Mouse (Mus musculus): ENCODE results near the gene P2ry6. TPM values are rescaled to one million over a fixed set of nuclear protein-coding genes. Genes with fewer than 3 reads are reported as not detected.

The P2ry6 gene
- polyA plus RNA-seq, 1 experiment: not detected

DNA sequence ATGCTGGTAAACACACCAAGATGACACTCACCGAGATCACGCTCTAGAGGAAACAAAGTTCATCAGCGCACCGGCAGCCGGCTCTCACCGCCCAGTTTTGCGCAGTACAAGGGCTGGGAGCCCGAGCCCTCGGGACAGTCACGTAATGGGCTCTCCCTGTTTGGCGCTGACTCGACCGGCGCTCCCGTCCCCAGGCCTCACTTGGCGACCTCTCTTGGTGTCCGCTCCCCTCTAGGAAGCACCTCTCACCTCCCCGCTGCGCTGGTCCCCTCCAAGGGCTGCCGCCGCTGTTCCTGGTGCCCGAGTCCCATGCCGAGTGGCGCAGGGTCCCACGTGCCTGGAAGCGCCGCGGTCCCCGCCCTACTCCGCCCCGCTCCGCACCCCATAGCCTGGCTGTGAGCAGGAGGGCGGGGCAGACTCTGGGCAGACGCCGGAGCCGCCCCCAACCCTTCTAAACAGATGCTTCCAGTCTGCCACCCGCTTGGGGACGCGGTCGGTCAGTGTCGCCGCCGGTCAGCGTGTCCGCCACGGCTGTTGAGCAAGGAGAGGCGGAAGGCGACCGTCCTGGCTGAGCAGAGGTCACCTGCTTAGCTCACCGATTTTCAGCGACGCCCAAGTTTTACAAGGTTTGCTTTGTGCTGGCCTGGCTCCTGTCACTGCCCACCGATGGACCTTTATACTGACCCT, 37.4 kb upstream of the P2ry6 start:
- Histone ChIP-seq H3K27ac (ENCODE audit: insufficient read depth, low read length) (no peak overlapping the region), H3K9me3 (replicated peaks; ENCODE audit: control insufficient read depth, insufficient read depth, low read length, poor library complexity, severe bottlenecking) (no peaks in the 10 kb centered on the region), H3K36me3 (ENCODE audit: control insufficient read depth, insufficient read depth, low read length, poor library complexity, severe bottlenecking) (no peaks in the 10 kb centered on the region), H3K4me1 (ENCODE audit: control insufficient read depth, insufficient read depth, low read length) (no peaks in the 10 kb centered on the region), H3K4me3 (ENCODE audit: low read depth, low read length) (peak overlapping the region; percentile 71), H3K27me3 (ENCODE audit: control insufficient read depth, insufficient read depth, low read length, poor library complexity, severe bottlenecking) (no peaks in the 10 kb centered on the region; the same call in 1 of the 2 replicates), H3K9ac (ENCODE audit: low read depth, poor library complexity, severe bottlenecking) (peak overlapping the region; percentile 48; the same call in 1 of the 2 replicates)
- TF ChIP-seq EP300 (IDR thresholded peaks at IDR 0.05; ENCODE audit: insufficient read depth, low read depth, low read length): no peak
- TF ChIP-seq CTCF (IDR thresholded peaks at IDR 0.05; ENCODE audit: low read depth, low read length): no peak
- no peak for TF ChIP-seq POLR2A (IDR thresholded peaks at IDR 0.05; ENCODE audit: insufficient read depth, low read length)

DNA sequence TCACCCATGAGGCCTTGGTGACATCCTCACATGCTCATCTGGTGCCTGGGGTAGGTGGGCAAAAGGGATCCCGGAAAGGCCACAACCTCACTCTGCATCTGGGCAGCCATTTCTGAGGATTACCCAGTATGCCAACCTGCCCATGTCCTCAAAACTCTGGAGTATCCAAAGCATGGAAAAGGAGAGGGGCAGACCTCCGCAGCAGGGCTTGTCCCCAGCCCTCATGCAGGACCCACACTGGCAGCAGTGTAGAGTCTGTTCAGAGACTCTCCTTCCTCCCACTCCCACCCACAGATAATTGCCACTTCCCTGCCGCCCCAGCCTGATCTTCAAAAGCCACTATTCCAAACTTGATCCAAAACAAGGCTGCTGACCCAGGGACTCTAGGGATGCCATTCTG, 36.3 kb upstream of the P2ry6 start:
- H3K9ac ChIP-seq (ENCODE audit: low read depth, poor library complexity, severe bottlenecking): no peak overlapping the region
- no peak overlapping the region for H3K27ac ChIP-seq (ENCODE audit: insufficient read depth, low read length)
- H3K36me3 ChIP-seq (ENCODE audit: control insufficient read depth, insufficient read depth, low read length, poor library complexity, severe bottlenecking): no peaks in the 10 kb centered on the region
- TF ChIP-seq CTCF (IDR thresholded peaks at IDR 0.05; ENCODE audit: low read depth, low read length) (no peak), EP300 (IDR thresholded peaks at IDR 0.05; ENCODE audit: insufficient read depth, low read depth, low read length) (no peak)
- H3K4me3 ChIP-seq (ENCODE audit: low read depth, low read length): no peak overlapping the region
- no peaks in the 10 kb centered on the region; the same call in 1 of the 2 replicates for H3K27me3 ChIP-seq (ENCODE audit: control insufficient read depth, insufficient read depth, low read length, poor library complexity, severe bottlenecking)
- H3K9me3 ChIP-seq (replicated peaks; ENCODE audit: control insufficient read depth, insufficient read depth, low read length, poor library complexity, severe bottlenecking): no peaks in the 10 kb centered on the region
- no peaks in the 10 kb centered on the region for H3K4me1 ChIP-seq (ENCODE audit: control insufficient read depth, insufficient read depth, low read length)

DNA sequence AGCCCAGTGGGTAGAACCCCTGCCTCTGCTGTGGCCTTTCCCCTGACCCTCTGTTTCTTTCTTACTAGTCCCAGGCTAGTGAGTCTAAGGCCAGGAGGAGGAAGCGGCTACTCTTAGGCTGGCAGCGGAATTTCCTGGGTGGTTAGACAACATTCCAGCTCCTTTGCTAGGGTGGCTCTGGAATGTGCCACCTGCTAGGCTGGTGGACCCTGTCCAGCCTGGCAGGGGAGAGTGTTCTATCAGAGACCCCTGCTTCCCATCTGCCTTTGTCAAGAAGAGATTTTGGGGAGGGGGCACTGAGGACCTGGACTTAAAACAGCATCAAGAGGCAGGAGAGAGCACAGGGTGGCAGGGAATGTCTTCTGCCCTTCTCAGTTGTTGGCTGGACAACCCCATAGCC, 31.8 kb upstream of the P2ry6 start:
- TF ChIP-seq POLR2A (IDR thresholded peaks at IDR 0.05; ENCODE audit: insufficient read depth, low read length) (no peak), CTCF (IDR thresholded peaks at IDR 0.05; ENCODE audit: low read depth, low read length) (no peak), EP300 (IDR thresholded peaks at IDR 0.05; ENCODE audit: insufficient read depth, low read depth, low read length) (no peak)
- Histone ChIP-seq H3K36me3 (ENCODE audit: control insufficient read depth, insufficient read depth, low read length, poor library complexity, severe bottlenecking) (no peaks in the 10 kb centered on the region), H3K27ac (ENCODE audit: insufficient read depth, low read length) (no peak overlapping the region), H3K9ac (ENCODE audit: low read depth, poor library complexity, severe bottlenecking) (no peak overlapping the region), H3K4me1 (ENCODE audit: control insufficient read depth, insufficient read depth, low read length) (peaks cover 4% of the 10 kb centered on the region), H3K4me3 (ENCODE audit: low read depth, low read length) (no peak overlapping the region), H3K9me3 (replicated peaks; ENCODE audit: control insufficient read depth, insufficient read depth, low read length, poor library complexity, severe bottlenecking) (no peaks in the 10 kb centered on the region), H3K27me3 (ENCODE audit: control insufficient read depth, insufficient read depth, low read length, poor library complexity, severe bottlenecking) (no peaks in the 10 kb centered on the region; the same call in 1 of the 2 replicates)

DNA sequence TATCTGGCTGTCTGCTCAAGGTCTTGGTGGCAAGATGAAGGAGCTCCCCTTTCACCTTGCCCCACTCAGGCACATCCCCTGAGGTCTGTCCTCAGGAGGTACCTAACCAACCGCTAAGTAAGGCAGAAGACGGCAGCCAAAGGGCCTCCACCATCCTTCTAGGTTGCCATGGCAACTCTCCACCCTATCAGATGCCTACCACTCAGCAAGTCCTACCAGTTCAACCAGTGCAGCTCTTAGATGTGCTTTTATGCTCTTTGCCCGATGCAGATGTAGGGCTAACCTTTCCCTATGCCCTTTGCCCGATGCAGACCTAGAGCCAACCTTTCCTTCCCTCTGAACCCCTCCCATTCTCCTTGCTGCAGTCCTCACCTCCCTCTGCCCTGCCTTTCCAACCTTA, 30.7 kb upstream of the P2ry6 start:
- Histone ChIP-seq H3K9me3 (replicated peaks; ENCODE audit: control insufficient read depth, insufficient read depth, low read length, poor library complexity, severe bottlenecking) (no peaks in the 10 kb centered on the region), H3K27me3 (ENCODE audit: control insufficient read depth, insufficient read depth, low read length, poor library complexity, severe bottlenecking) (no peaks in the 10 kb centered on the region), H3K36me3 (ENCODE audit: control insufficient read depth, insufficient read depth, low read length, poor library complexity, severe bottlenecking) (no peaks in the 10 kb centered on the region), H3K9ac (ENCODE audit: low read depth, poor library complexity, severe bottlenecking) (no peak overlapping the region), H3K27ac (ENCODE audit: insufficient read depth, low read length) (no peak overlapping the region), H3K4me3 (ENCODE audit: low read depth, low read length) (no peak overlapping the region), H3K4me1 (ENCODE audit: control insufficient read depth, insufficient read depth, low read length) (peaks cover 4% of the 10 kb centered on the region)
- no peak for TF ChIP-seq EP300 (IDR thresholded peaks at IDR 0.05; ENCODE audit: insufficient read depth, low read depth, low read length)
- no peak for TF ChIP-seq POLR2A (IDR thresholded peaks at IDR 0.05; ENCODE audit: insufficient read depth, low read length)
- no peak for TF ChIP-seq CTCF (IDR thresholded peaks at IDR 0.05; ENCODE audit: low read depth, low read length)

DNA sequence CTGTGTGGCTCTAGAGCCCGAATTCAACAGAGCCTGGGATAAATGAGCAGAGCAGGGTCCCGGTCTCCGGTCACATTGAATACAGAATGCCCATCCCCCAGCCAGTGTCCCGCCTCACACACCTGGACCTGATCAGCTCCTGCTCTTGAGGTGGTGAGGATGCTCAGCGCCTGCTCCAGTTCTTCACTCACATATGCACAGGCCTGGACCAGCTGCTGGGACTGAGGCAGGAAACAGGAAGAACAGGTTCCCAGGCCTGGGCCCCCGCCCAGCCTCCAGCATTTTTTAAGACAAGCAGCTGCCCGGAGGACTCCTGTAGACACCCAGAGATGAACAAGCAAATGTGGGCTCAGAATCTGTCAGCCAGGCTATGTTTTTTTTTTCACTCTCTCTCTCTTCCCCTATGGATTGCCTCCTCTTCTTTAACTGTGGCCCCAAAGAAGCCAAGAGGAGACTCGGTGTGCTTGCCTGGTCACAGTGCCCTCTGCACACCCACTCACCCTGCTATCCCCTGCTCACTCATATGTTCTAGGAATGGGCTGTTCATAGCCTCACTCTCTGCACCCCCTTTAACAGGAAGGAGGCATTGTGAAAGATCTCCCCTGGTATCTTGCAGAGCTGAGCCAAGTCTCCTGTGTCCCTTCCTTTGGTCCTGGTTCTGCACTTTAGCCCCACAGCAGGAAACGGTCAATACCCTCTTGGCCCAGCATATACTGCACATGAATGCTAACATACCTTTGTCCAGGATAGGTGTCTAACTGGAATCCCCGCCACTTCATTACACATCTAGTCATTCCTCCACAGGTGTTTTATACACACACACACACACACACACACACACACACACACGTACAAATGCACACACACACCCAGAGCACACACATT, 29.2 kb upstream of the P2ry6 start:
- TF ChIP-seq POLR2A (IDR thresholded peaks at IDR 0.05; ENCODE audit: insufficient read depth, low read length): no peak
- TF ChIP-seq CTCF (IDR thresholded peaks at IDR 0.05; ENCODE audit: low read depth, low read length): no peak
- TF ChIP-seq EP300 (IDR thresholded peaks at IDR 0.05; ENCODE audit: insufficient read depth, low read depth, low read length): no peak
- no peak overlapping the region for H3K4me3 ChIP-seq (ENCODE audit: low read depth, low read length)

DNA sequence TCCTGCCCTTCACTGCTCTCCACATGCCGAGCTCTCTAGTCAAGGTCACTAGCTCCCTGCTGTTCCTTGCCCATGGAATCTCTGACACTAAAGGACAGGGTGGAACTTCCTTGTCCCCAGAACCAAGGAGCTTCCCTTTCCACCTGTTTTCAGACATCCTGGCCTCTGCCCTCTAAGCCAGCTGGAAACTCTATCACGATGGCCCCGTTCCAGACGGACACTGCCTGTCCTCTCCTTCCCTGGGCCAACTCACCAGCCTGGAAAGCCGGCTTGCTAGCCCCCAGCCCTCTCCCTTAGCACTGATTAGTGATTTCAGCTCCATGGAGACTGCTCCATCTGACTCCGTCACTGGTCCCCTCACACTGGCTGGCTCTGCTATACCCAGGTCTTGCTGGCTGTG, 27.8 kb upstream of the P2ry6 start:
- Histone ChIP-seq H3K27me3 (ENCODE audit: control insufficient read depth, insufficient read depth, low read length, poor library complexity, severe bottlenecking) (no peaks in the 10 kb centered on the region), H3K4me3 (ENCODE audit: low read depth, low read length) (no peak overlapping the region), H3K36me3 (ENCODE audit: control insufficient read depth, insufficient read depth, low read length, poor library complexity, severe bottlenecking) (no peaks in the 10 kb centered on the region), H3K9ac (ENCODE audit: low read depth, poor library complexity, severe bottlenecking) (no peak overlapping the region), H3K9me3 (replicated peaks; ENCODE audit: control insufficient read depth, insufficient read depth, low read length, poor library complexity, severe bottlenecking) (no peaks in the 10 kb centered on the region), H3K4me1 (ENCODE audit: control insufficient read depth, insufficient read depth, low read length) (peaks cover 4% of the 10 kb centered on the region), H3K27ac (ENCODE audit: insufficient read depth, low read length) (no peak overlapping the region)
- TF ChIP-seq EP300 (IDR thresholded peaks at IDR 0.05; ENCODE audit: insufficient read depth, low read depth, low read length) (no peak), POLR2A (IDR thresholded peaks at IDR 0.05; ENCODE audit: insufficient read depth, low read length) (no peak), CTCF (IDR thresholded peaks at IDR 0.05; ENCODE audit: low read depth, low read length) (no peak)

More for the DNA sequence above, 29.2 kb upstream of the P2ry6 start:
- Histone ChIP-seq H3K27me3 (ENCODE audit: control insufficient read depth, insufficient read depth, low read length, poor library complexity, severe bottlenecking) (no peaks in the 10 kb centered on the region), H3K36me3 (ENCODE audit: control insufficient read depth, insufficient read depth, low read length, poor library complexity, severe bottlenecking) (no peaks in the 10 kb centered on the region), H3K4me1 (ENCODE audit: control insufficient read depth, insufficient read depth, low read length) (peaks cover 4% of the 10 kb centered on the region), H3K27ac (ENCODE audit: insufficient read depth, low read length) (no peak overlapping the region), H3K9me3 (replicated peaks; ENCODE audit: control insufficient read depth, insufficient read depth, low read length, poor library complexity, severe bottlenecking) (no peaks in the 10 kb centered on the region), H3K9ac (ENCODE audit: low read depth, poor library complexity, severe bottlenecking) (no peak overlapping the region)
